Mouse (Mus musculus): ENCODE results near the gene D130052B06Rik. TPM values are rescaled to one million over a fixed set of nuclear protein-coding genes. Genes with fewer than 3 reads are reported as not detected.

Gene D130052B06Rik
- total RNA-seq, 2 experiments from 2014 or later, result 0.11 TPM; not detected in 1

DNA sequence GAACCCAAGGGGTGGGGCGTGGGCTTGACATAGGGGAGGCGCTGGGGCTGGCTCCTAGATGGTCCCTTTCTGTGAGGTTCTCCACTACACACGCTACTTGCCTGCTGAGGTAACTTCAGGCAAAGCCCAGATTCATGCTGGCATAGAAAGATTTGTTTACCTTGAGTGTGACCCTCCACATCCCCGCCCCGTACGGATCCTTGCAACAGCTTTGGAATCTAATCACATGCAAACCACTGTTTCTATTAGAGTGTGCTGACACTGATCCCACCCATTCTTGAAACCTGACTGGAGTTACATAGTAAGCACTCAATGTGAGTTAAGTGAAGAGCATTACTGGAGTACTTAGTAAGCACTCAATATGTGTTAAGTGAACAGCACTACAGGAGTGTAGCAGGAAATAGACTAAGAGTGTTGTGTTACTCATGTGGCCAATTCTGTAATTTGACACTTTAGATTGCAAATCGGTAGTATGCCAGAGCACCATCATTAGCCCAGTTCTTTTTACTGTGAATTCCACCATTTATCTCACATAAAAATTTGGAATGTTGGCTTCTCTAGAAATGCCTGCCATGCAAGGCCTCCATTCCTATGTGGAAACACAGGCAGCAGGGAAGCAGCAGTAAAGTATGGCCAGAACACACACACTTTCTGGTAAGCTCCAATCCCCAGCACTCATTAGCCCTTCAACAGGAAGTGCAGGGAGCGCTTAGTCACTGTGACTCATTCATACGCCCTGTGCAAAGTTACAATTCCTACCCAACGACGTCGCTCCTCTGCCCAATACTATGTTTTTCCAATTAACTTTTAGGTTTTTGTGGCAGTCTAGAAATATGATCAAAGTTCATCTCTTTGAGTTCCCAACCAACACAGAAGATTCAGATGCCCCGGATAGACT, 61.2 kb downstream of the D130052B06Rik start:
- no peak for DNase-seq (ENCODE audit: low spot score in 2 of 2)

DNA sequence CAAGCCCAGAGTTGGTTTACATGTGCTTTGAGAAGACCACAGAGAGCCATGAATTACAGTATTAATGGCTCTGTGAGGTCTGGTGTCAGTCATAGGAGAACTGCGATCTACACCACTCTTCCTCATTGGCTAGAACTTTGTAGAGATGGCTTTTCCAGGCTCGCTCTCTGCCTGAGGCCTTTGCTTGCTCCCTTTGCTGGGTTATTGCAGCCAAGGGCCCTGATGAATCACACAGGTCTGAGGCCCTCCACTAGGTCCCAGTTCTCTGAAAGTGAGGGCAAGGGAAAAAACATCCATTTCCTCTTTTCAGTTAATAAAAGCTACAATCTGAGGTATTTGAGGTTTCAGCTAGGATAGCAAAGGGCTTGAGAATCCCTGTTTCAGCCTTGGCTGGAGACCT, 64.5 kb downstream of the D130052B06Rik start:
- DNase-seq (ENCODE audit: low spot score in 2 of 2), result no peak

DNA sequence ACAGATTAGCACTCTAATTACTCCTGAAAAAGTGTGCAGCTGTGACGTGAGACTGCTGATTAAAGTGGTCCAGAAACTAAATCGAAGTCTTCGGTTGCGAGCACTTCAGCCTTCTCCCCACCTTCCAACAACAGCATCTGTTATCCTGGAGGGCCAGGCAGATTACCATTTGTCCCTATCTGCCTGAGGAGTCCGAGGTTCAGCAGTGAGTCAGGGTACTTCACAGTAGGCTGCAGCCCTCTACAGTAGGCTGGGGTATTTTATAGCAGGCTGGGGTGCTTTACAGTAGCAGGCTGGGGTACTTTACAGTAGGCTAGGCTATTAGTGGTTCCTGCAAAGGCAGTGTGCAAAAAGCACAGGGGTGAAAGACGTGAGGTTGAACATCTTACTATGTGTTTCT, 69.3 kb downstream of the D130052B06Rik start:
- no peak for DNase-seq (ENCODE audit: low spot score in 2 of 2)

DNA sequence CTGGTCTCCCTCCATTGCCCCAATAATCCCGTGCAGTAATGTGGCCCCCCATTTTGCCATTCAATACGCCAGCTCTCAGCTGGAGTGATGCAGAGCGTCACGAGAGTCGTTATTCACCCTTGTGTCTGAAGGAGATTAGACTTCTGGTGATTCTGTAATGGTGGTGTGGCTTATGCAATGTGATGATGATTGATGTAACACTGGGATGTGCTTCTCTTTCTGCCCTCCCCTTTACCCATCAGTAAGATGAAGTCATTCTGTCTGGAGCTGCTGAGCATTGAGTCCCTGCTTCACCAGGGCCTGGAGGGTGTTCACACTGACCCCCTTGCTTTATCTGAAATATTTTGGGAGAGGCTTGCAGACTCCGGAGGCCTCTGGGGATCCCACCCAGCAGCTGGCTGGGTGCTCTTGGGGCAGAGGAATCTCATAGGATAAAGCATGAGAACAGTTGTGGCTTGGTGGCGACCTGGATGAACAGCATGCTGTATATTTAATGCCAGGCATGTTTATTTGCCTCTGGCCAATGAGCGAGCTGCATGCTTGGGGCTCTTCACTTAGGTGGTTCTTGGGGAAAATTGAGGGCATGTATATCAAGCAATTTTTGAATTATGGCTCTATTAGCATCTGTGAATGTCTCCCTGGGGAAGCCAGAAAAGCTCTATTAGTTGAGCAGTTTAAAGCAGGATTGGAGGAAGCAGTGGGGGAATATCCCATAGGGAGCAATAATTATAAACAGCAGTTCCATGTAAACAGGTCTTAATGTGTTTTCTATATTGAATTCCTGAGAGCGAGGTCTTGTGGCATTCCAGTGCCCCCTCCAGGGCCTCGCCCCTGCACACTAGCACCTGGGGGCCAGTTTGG, 71.2 kb downstream of the D130052B06Rik start:
- DNase-seq (ENCODE audit: low spot score in 2 of 2), result no peak

Other genes with a start within 250 kb of the D130052B06Rik start
- gene Ranbp17, start 85.6 kb upstream of the D130052B06Rik start, total RNA-seq (2021), result 10 to 100 TPM; 10.8 to 12.3 TPM
- under 1 TPM in 1 of 2 experiments, not detected in 1; 0.25 TPM for gene Gabrp, start 20.3 kb upstream of the D130052B06Rik start, total RNA-seq (2021)